Mouse (Mus musculus) cortical plate, adult 2 months (tissue): Measurements from ENCODE around the gene Igsf3.

ENCODE experiments used
- CTCF ChIP-seq: fragments of 200-500 bp; IDR thresholded peaks from 2 replicates; pipeline ENCODE4 v1.5.1; 2011; ENCODE audit warnings: mild to moderate bottlenecking, control low read depth, low read length; ENCODE audit not compliant: insufficient read depth; ENCODE audit errors: extremely low read depth
- POLR2A ChIP-seq: fragments of 200-500 bp; IDR thresholded peaks from 2 replicates; pipeline ENCODE4 v1.6.1; 2011; ENCODE audit warnings: mild to moderate bottlenecking, low read length, control low read depth; ENCODE audit not compliant: insufficient read depth; ENCODE audit errors: extremely low read depth

DNA sequence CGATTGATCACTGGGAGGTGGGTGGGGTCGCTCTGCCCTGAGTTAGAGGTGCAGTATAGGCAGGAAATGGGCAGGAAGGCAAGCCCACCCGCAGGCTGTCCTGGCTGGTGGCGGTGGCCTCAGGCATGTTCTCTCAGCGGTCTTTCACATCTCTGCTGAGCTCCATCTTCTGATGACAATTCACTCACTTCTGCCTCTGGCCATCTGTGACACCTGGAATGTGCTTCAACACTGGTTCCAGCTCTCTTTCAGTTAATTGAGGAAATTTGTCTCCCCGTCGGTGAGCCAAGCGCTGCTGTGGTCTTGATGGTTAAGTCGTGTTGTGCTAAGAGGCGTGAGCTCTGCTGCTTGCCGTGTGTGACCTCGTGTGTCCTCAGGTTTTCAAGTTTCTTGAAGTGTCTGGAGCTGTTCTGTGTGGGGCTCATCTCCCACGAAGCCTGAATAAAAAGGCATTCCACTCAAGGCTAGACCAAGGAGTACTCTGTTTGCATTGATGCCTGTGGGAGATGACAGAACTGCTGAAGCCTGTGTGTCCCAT is 19.9 kb downstream of the Igsf3 start:
- TF ChIP-seq POLR2A, result no peak
- no peak for TF ChIP-seq CTCF
